Comparison of ENCODE assay signal across 9 mouse cellular contexts in the genomic region with DNA sequence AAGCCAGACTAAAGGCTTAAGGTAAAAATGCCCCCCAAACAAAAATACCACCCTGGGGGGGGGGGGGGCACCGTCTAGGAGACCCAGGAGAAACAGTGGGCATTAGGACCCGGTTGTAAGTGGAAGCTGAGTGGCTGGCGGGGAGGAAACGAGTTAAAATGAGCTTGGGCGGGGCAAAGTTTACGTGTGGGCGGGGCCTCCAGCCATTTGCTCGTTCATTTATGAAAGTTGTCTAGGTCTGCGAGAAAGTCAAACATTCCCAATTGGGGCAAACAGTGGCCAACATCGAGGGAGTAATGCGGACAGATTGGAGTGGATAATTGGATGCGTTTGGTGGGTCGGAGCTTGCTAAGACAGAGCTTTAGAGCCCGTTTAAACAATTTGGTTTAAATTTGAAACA. TPM values are rescaled to one million over a fixed set of nuclear protein-coding genes. Genes with fewer than 3 reads are reported as not detected.
DNase-seq lines count a peak whose midpoint lies in the region; ATAC-seq lines count a peak whose summit lies in the region.
"Had no signal": no experiment of that assay in that cellular context is flagged by ENCODE, and none has a peak within 500 bp of the region (broad histone marks: within the 10 kb centered on the region; RNA-seq: fewer than 3 reads in every experiment).

No protein-coding gene starts in this region.

- WGBS in hindbrain, embryonic 15.5 days = 33% methylated on average over 14 of the region's 14 CpGs
- WGBS in liver, embryonic 11.5 days = 15% methylated on average over 14 of the region's 14 CpGs

- no peaks in the 10 kb centered on the region for H3K36me3 ChIP-seq in hindbrain, embryonic 15.5 days
- no peaks in the 10 kb centered on the region for H3K36me3 ChIP-seq in liver, embryonic 11.5 days (ENCODE audit: control insufficient read depth, insufficient read depth, low read length)
- H3K36me3 ChIP-seq: G1E had no signal

- no peaks in the 10 kb centered on the region for H3K9me3 ChIP-seq in hindbrain, embryonic 15.5 days
- no peaks in the 10 kb centered on the region for H3K9me3 ChIP-seq in liver, embryonic 11.5 days (ENCODE audit: control insufficient read depth, low read length)
- H3K9me3 ChIP-seq: G1E had no signal

- peaks cover 14% of the 10 kb centered on the region; the same call in 1 of the 2 replicates for H3K27me3 ChIP-seq in hindbrain, embryonic 15.5 days
- peaks cover 26% of the 10 kb centered on the region for H3K27me3 ChIP-seq in liver, embryonic 11.5 days (replicated peaks; ENCODE audit: control insufficient read depth, insufficient read depth, low read length)

- H3K4me1 ChIP-seq in hindbrain, embryonic 15.5 days (replicated peaks) = peaks cover 7% of the 10 kb centered on the region
- peaks cover 8% of the 10 kb centered on the region for H3K4me1 ChIP-seq in liver, embryonic 11.5 days (replicated peaks; ENCODE audit: control insufficient read depth, insufficient read depth, low read length)

- peak overlapping the region; percentile 5; the same call in 1 of the 2 replicates for H3K4me3 ChIP-seq in hindbrain, embryonic 15.5 days
- peak overlapping the region; percentile 37 for H3K4me3 ChIP-seq in liver, embryonic 11.5 days (ENCODE audit: low read depth, low read length)

- H3K27ac ChIP-seq in hindbrain, embryonic 15.5 days (replicated peaks) = no peak overlapping the region
- no peak overlapping the region for H3K27ac ChIP-seq in liver, embryonic 11.5 days (ENCODE audit: low read depth, low read length)

- H3K4me2 ChIP-seq in hindbrain, embryonic 15.5 days = peak overlapping the region; percentile 35
- peak overlapping the region; percentile 66 for H3K4me2 ChIP-seq in liver, embryonic 11.5 days

- no peak overlapping the region for H3K9ac ChIP-seq in hindbrain, embryonic 15.5 days
- 0 out of 2 replicates have a peak overlapping the region, but pooled peaks have one; percentile 25 for H3K9ac ChIP-seq in liver, embryonic 11.5 days (ENCODE audit: low read depth, low read length)

- ATAC-seq in hindbrain, embryonic 15.5 days (ENCODE audit: low FRiP score, low read depth) = no peak
- no peak; the same call in 1 of the 2 replicates for ATAC-seq in liver, embryonic 11.5 days (replicated peaks; ENCODE audit: low FRiP score)
- peak; percentile 65 for ATAC-seq in monocyte, adult 5-6 weeks (replicated peaks; ENCODE audit: insufficient number of reproducible peaks, low FRiP score, low TSS enrichment, poor library complexity, severe bottlenecking)

- DNase-seq in ovary, postnatal 36 days (ENCODE audit: low spot score) = peak; percentile 59
- DNase-seq in ovary, postnatal 10 days (ENCODE audit: low spot score) = no peak
- DNase-seq in gastrocnemius, adult 18-20 months (ENCODE audit: low spot score) = peak; percentile 61
- DNase-seq in liver, embryonic 11.5 days (ENCODE audit: low spot score) = no peak
- no peak for DNase-seq in cerebellum, postnatal 36 days
- no peak for DNase-seq in cerebellum, adult 9-10 months

RNA-seq across cellular contexts. Expression of a gene that starts 5.5 kb away (rescaled TPM):
- 1 to 10 TPM; 5.7 to 6.9 TPM for total RNA-seq in gastrocnemius, adult 18-20 months (2021)
- 1.3 and 2.4 TPM in 2 replicates for polyA plus RNA-seq in hindbrain, embryonic 15.5 days (2015; fragmentation: Nextera tagmentation; extraction: Ambion mirVana)
- 1.4 and 2.2 TPM in 2 replicates for polyA plus RNA-seq in liver, embryonic 11.5 days (2014; fragmentation: Nextera tagmentation; extraction: Ambion mirVana)
- total RNA-seq in monocyte, adult 5-6 weeks (2017) = 4.9 to 5.5 TPM (median 5.2 TPM) in 3 replicates

RNA-seq across cellular contexts. Expression of a gene that starts 26.0 kb away (rescaled TPM):
- 100 to 1,000 TPM; 335 to 380 TPM for total RNA-seq in gastrocnemius, adult 18-20 months (2021)
- 1,065 and 1,090 TPM in 2 replicates for polyA plus RNA-seq in hindbrain, embryonic 15.5 days (2015; fragmentation: Nextera tagmentation; extraction: Ambion mirVana)
- polyA plus RNA-seq in liver, embryonic 11.5 days (2014; fragmentation: Nextera tagmentation; extraction: Ambion mirVana) = 572 and 580 TPM in 2 replicates
- total RNA-seq in monocyte, adult 5-6 weeks (2017) = 23.5 to 34.1 TPM (median 27.5 TPM) in 3 replicates

RNA-seq across cellular contexts. Expression of a gene that starts 43.7 kb away (rescaled TPM):
- 100 to 1,000 TPM in 1 of 2 experiments, 10 to 100 TPM in 1; 94.9 to 120 TPM for total RNA-seq in gastrocnemius, adult 18-20 months (2021)
- 288 and 310 TPM in 2 replicates for polyA plus RNA-seq in hindbrain, embryonic 15.5 days (2015; fragmentation: Nextera tagmentation; extraction: Ambion mirVana)
- 36.3 and 45.8 TPM in 2 replicates for polyA plus RNA-seq in liver, embryonic 11.5 days (2014; fragmentation: Nextera tagmentation; extraction: Ambion mirVana)
- 35.9 to 42.1 TPM (median 41.8 TPM) in 3 replicates for total RNA-seq in monocyte, adult 5-6 weeks (2017)

Comparison
In these comparisons a context has a peak if more than half of its experiments do, and no peak if none do; other contexts are left out.
1. DNase-seq: peak in ovary, postnatal 36 days (single experiment) and gastrocnemius, adult 18-20 months (single experiment); none in ovary, postnatal 10 days (single experiment), liver, embryonic 11.5 days (single experiment), cerebellum, postnatal 36 days (0 of 2) and cerebellum, adult 9-10 months (single experiment).